Mouse (Mus musculus): ENCODE results near the gene Olfr596. TPM values are rescaled to one million over a fixed set of nuclear protein-coding genes. Genes with fewer than 3 reads are reported as not detected.

Gene Olfr596
- not detected in 2 replicates for polyA plus RNA-seq (2021; fragmentation: Nextera tagmentation)
- long read RNA-seq, experiment 1: 0 reads
- long read RNA-seq, experiment 2: 0 reads

DNA sequence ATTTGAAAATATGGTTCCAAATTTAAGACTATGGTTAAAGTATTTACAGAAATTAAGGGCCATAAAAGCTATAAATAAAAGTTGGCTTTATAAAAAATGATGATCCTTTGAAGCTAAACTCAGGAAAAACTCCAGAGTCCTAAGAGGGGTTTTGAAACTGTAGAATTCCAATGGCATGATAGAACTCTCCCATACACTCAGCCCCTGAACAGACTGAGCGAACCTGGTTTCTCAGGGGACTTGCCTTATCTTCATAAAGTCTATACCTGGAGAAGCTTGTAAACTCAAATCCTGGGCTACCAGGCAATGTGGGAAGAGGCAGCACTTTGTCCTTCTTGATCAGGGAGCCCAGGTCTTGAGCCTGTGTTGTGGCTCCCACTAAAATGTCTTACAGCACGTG is at the start of gene Olfr596:
Gene Olfr596 (plus strand): TSS at position 301 of the 400 bp plus-strand sequence.

DNA sequence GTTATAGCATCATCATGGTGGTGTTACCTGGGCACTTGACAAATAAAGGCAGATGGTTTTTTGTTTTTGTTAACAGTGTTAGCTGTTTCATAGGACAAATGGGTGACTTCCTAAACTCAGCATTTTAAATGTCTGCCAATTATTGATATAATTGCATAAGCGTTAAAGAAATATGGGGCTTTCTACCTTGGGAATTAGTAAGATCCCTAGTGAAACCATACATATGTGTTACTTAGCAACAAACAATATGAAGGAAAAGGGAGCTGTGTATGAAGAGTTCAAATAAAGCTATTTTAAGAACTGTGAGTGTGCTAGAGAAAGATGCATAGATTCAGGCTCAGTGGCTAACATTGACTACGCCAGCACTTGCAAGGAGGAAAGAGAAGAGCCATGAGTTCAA is 10.6 kb downstream of the Olfr596 start, which contains the start of gene Olfr597:
Gene Olfr597 (plus strand): TSS at position 301 of the 400 bp plus-strand sequence.

DNA sequence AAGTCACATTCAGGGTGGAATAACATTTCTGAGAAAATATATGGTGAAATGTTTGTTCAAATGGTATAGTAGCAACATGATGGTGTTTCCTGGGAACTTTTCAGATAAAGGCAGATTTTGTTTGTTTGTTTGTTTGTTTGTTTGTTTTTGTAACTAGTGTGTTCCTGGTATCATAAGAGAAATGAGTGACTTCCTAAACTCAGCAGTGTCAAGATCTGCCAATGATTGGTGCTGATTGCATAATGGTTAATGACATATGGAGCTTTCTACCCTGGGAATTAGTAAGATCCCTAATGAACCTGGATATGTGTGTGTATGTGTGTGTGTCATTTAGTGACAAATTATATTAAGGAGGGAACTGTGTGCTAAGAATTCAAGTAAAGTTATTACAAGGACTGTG is 17.8 kb downstream of the Olfr596 start, which contains the start of gene Olfr598:
Gene Olfr598 (plus strand): TSS at position 301 of the 400 bp plus-strand sequence.

DNA sequence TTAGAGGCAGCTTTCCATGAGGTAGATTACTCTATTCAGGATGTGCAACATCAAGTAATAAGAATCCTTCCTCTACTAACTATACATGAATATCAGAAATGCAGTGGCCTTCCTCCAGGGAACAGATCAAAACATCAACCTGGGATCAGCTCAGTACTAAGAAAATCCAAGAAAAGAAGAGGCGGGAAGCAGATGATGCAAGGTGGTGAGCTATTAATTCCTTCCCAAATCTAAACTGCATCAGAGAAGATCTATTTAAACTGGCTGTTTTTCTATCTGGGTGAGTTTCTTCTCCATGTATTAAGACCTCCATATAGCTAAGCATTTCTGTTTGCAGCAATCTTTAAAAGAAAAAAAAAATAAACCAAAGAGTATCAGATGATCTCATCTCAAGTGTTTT is 30.2 kb downstream of the Olfr596 start, which contains the start of gene Olfr599:
Gene Olfr599 (plus strand): TSS at position 301 of the 400 bp plus-strand sequence.

GRCm38 (mm10) chr7:103349569-103349968 is 44.1 kb downstream of the Olfr596 start, which contains the start of gene Olfr600:
Gene Olfr600, minus strand, starts transcription at chr7:103349669.

Other genes with a start within 250 kb of the Olfr596 start
- not detected in 2 replicates for gene Olfr584, start 223.8 kb upstream of the Olfr596 start, polyA plus RNA-seq (2021; fragmentation: Nextera tagmentation)
- not detected in 2 replicates for gene Olfr585, start 207.9 kb upstream of the Olfr596 start, polyA plus RNA-seq (2021; fragmentation: Nextera tagmentation)
- gene Olfr586, start 180.0 kb upstream of the Olfr596 start, polyA plus RNA-seq (2021; fragmentation: Nextera tagmentation): not detected in 2 replicates
- gene Olfr588-ps1, start 164.8 kb upstream of the Olfr596 start, polyA plus RNA-seq (2021; fragmentation: Nextera tagmentation): not detected in 2 replicates
- gene Olfr589, start 149.3 kb upstream of the Olfr596 start, polyA plus RNA-seq (2021; fragmentation: Nextera tagmentation): not detected in 2 replicates
- gene Olfr591, start 127.3 kb upstream of the Olfr596 start, polyA plus RNA-seq (2021; fragmentation: Nextera tagmentation): not detected in 2 replicates
- gene Olfr592, start 120.8 kb upstream of the Olfr596 start, polyA plus RNA-seq (2021; fragmentation: Nextera tagmentation): not detected in 2 replicates
- not detected in 2 replicates for gene Olfr593, start 93.8 kb upstream of the Olfr596 start, polyA plus RNA-seq (2021; fragmentation: Nextera tagmentation)
- gene Olfr594, start 88.7 kb upstream of the Olfr596 start, polyA plus RNA-seq (2021; fragmentation: Nextera tagmentation): not detected in 2 replicates
- not detected in 2 replicates for gene Usp17ld, start 53.1 kb upstream of the Olfr596 start, polyA plus RNA-seq (2021; fragmentation: Nextera tagmentation)
- not detected in 2 replicates for gene Olfr597, start 10.7 kb downstream of the Olfr596 start, polyA plus RNA-seq (2021; fragmentation: Nextera tagmentation)
- gene Olfr598, start 17.9 kb downstream of the Olfr596 start, polyA plus RNA-seq (2021; fragmentation: Nextera tagmentation): not detected in 2 replicates
- not detected in 2 replicates for gene Olfr599, start 30.3 kb downstream of the Olfr596 start, polyA plus RNA-seq (2021; fragmentation: Nextera tagmentation)
- gene Olfr600, start 44.0 kb downstream of the Olfr596 start, polyA plus RNA-seq (2021; fragmentation: Nextera tagmentation): not detected in 2 replicates
- gene Olfr601, start 57.0 kb downstream of the Olfr596 start, polyA plus RNA-seq (2021; fragmentation: Nextera tagmentation): not detected in 2 replicates
- gene Olfr603, start 80.5 kb downstream of the Olfr596 start, polyA plus RNA-seq (2021; fragmentation: Nextera tagmentation): not detected in 2 replicates
- not detected in 2 replicates for gene Usp17lc, start 109.4 kb downstream of the Olfr596 start, polyA plus RNA-seq (2021; fragmentation: Nextera tagmentation)
- gene Olfr605, start 139.8 kb downstream of the Olfr596 start, polyA plus RNA-seq (2021; fragmentation: Nextera tagmentation): not detected in 2 replicates
- not detected in 2 replicates for gene Olfr606, start 143.4 kb downstream of the Olfr596 start, polyA plus RNA-seq (2021; fragmentation: Nextera tagmentation)
- gene Olfr607, start 158.5 kb downstream of the Olfr596 start, polyA plus RNA-seq (2021; fragmentation: Nextera tagmentation): not detected in 2 replicates
- not detected in 2 replicates for gene Olfr608, start 164.2 kb downstream of the Olfr596 start, polyA plus RNA-seq (2021; fragmentation: Nextera tagmentation)
- not detected in 2 replicates for gene Olfr609, start 192.4 kb downstream of the Olfr596 start, polyA plus RNA-seq (2021; fragmentation: Nextera tagmentation)
- not detected in 2 replicates for gene Olfr610, start 206.5 kb downstream of the Olfr596 start, polyA plus RNA-seq (2021; fragmentation: Nextera tagmentation)
- not detected in 2 replicates for gene Olfr611, start 215.2 kb downstream of the Olfr596 start, polyA plus RNA-seq (2021; fragmentation: Nextera tagmentation)
- gene Olfr612, start 237.1 kb downstream of the Olfr596 start, polyA plus RNA-seq (2021; fragmentation: Nextera tagmentation): not detected in 2 replicates
- gene Olfr613, start 242.4 kb downstream of the Olfr596 start, polyA plus RNA-seq (2021; fragmentation: Nextera tagmentation): not detected in 2 replicates

All from left cerebral cortex, adult 6 months (tissue).